8 mouse cellular contexts compared by ENCODE assay signal in the genomic region with DNA sequence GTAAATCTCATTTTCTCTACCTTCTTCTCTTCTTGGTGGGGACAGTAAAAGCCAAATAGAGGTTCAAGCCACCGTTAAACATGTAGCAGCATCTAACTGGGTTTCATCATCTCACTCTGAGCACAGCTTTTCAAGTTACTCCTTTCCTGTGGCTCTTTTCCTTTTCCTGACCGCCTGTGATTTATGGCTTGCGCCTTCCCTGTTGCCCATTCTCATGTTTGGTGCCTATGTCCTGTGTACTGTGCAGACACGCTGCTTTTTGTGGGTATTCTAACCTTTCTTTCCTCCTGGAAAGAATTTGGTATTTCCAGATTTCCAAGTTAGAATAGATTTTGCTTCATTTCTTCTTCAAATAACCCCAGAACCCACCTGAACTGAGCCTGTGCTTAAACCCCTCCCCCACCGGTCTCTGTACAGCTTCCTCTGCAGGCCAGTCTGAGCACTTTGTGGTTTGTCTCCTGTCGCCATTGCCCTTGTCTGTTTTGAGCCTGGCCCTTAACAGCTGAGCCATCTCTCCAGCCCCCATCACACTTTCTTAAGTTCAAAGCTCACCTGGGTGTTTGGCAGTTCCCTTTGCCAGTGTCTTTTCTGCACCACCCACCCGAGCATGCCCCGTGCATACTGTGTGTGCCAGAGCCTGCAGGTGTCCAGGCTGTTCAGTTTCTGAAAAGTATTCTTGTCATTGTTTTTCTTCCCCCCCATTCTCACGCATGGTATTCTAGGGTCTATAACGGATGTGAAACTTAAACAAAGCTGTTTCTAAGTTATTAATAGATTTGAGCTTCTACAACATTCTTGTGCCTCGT.
A peak's percentile ranks its signal among the peaks of the same experiment; 100 is the strongest.
DNase-seq lines count a peak whose midpoint lies in the region; ATAC-seq and TF ChIP-seq lines count a peak whose summit lies in the region.

No protein-coding gene starts in this region.

- ATAC-seq in lung, embryonic 14.5 days (ENCODE audit: insufficient read depth), result peak; percentile 52

- H3K4me2 ChIP-seq in lung, embryonic 14.5 days, result peak overlapping the region; percentile 25

- WGBS in lung, embryonic 14.5 days, result 45% methylated on average over 11 of the region's 11 CpGs
- WGBS in lung, adult 2 months, result 31% methylated on average over 11 of the region's 11 CpGs

- no peaks in the 10 kb centered on the region for H3K9me3 ChIP-seq in lung, embryonic 14.5 days (ENCODE audit: low read depth, low read length)

- TF ChIP-seq CTCF in lung, embryonic 14.5 days (IDR thresholded peaks at IDR 0.05; ENCODE audit: low read depth), result no peak
- no peak for TF ChIP-seq CTCF in lung, adult 2 months (IDR thresholded peaks at IDR 0.05; ENCODE audit: insufficient read depth, low read length)

- H3K4me1 ChIP-seq in lung, embryonic 14.5 days (ENCODE audit: insufficient read depth), result peaks cover 21% of the 10 kb centered on the region
- peaks cover 12% of the 10 kb centered on the region for H3K4me1 ChIP-seq in lung, adult 2 months (ENCODE audit: control insufficient read depth, insufficient read depth, low read length)

- H3K9ac ChIP-seq in lung, embryonic 14.5 days, result no peak overlapping the region

- H3K27ac ChIP-seq in lung, embryonic 14.5 days (ENCODE audit: low read depth), result peak overlapping the region; percentile 42

- DNase-seq in adrenal gland, postnatal 10 days, result peak; percentile 9
- no peak for DNase-seq in adrenal gland, postnatal 25 days
- DNase-seq in lung, embryonic 14.5 days, result peak; percentile 59
- no peak for DNase-seq in lung, adult 2 months
- peak; percentile 59 for DNase-seq in kidney, postnatal 10 days
- DNase-seq in natural killer cell, adult 2 months (ENCODE audit: low spot score in 2 of 2), result peak; percentile 21 to 23
- no peak for DNase-seq in yolk sac, embryonic 10.5 days (ENCODE audit: low spot score)
- DNase-seq in layer of hippocampus, adult 9-10 months (ENCODE audit: low spot score), result no peak

- no peaks in the 10 kb centered on the region for H3K36me3 ChIP-seq in lung, embryonic 14.5 days (ENCODE audit: insufficient read depth)

- no peak for TF ChIP-seq POLR2A in lung, adult 2 months (IDR thresholded peaks at IDR 0.05; ENCODE audit: borderline replicate concordance, extremely low read depth, low read depth, low read length)

- H3K4me3 ChIP-seq in lung, embryonic 14.5 days (ENCODE audit: low read depth, low read length), result no peak overlapping the region
- no peak overlapping the region for H3K4me3 ChIP-seq in lung, adult 2 months (replicated peaks; ENCODE audit: extremely low read depth, low read depth, low read length)

- H3K27me3 ChIP-seq in lung, embryonic 14.5 days (ENCODE audit: insufficient read depth, low read length), result no peaks in the 10 kb centered on the region

Comparison
In these comparisons a context has a peak if more than half of its experiments do, and no peak if none do; other contexts are left out.
1. DNase-seq: peak in adrenal gland, postnatal 10 days (single experiment), lung, embryonic 14.5 days (single experiment), kidney, postnatal 10 days (single experiment) and natural killer cell, adult 2 months (2 of 2); none in adrenal gland, postnatal 25 days (single experiment), lung, adult 2 months (single experiment), yolk sac, embryonic 10.5 days (single experiment) and layer of hippocampus, adult 9-10 months (single experiment).